Mouse (Mus musculus) hindbrain, embryonic 13.5 days (tissue): ENCODE data around the gene Onecut1. TPM values are rescaled to one million over a fixed set of nuclear protein-coding genes. Genes with fewer than 3 reads are reported as not detected.
A peak's percentile ranks its signal among the peaks of the same experiment; 100 is the strongest.

Experiments used
- ATAC-seq: fragments of 200-750 bp; cut with Nextera tagmentation; 2 replicates; pipeline ENCODE4 v1.8.0; 2017; ENCODE audit warnings: moderate TSS enrichment; ENCODE audit not compliant: low FRiP score
- H3K27ac ChIP-seq: fragments of 300-500 bp; sonication (generic); 2 replicates; pipeline ENCODE4 v1.5.1; 2015; ENCODE audit warnings: inconsistent platforms, mild to moderate bottlenecking, moderate library complexity
- H3K27me3 ChIP-seq: fragments of 300-500 bp; sonication (generic); 2 replicates; pipeline ENCODE4 v1.6.1; 2015; ENCODE audit warnings: mild to moderate bottlenecking, inconsistent platforms
- H3K36me3 ChIP-seq: fragments of 300-500 bp; sonication (generic); 2 replicates; pipeline ENCODE4 v1.6.1; 2015; ENCODE audit warnings: mild to moderate bottlenecking, inconsistent platforms
- H3K4me1 ChIP-seq: fragments of 300-500 bp; sonication (generic); replicated peaks from 2 replicates; pipeline ENCODE4 v1.6.1; 2015; ENCODE audit warnings: inconsistent platforms
- H3K4me2 ChIP-seq: fragments of 300-500 bp; sonication (generic); 2 replicates; pipeline ENCODE4 v1.6.1; 2015; ENCODE audit warnings: inconsistent platforms, mild to moderate bottlenecking, moderate library complexity
- H3K4me3 ChIP-seq: fragments of 300-500 bp; sonication (generic); 2 replicates; pipeline ENCODE4 v1.5.1; 2015; ENCODE audit warnings: mild to moderate bottlenecking, inconsistent platforms
- H3K9ac ChIP-seq: fragments of 300-500 bp; sonication (generic); 2 replicates; pipeline ENCODE4 v1.6.1; 2015; ENCODE audit warnings: mild to moderate bottlenecking, inconsistent platforms
- H3K9me3 ChIP-seq: fragments of 300-500 bp; sonication (generic); 2 replicates; pipeline ENCODE4 v1.6.1; 2016; ENCODE audit warnings: inconsistent platforms
- WGBS: fragments of 180-500 bp; shearing (Covaris S2); methylation state at CpG from one replicate; pipeline ENCODE4 v1.1.7; 2015; 5-methylcytosine and 5-hydroxymethylcytosine counted together
- polyA plus RNA-seq: library from polyadenylated mRNA; unstranded; fragments of >200 nt; fragmentation: Nextera tagmentation; extraction: Ambion mirVana; gene quantifications from 2 replicates; pipeline ENCODE4 v1.2.1, GENCODE M21; 2015

Gene Onecut1
- 5.5 and 7.8 TPM in 2 replicates for polyA plus RNA-seq

DNA sequence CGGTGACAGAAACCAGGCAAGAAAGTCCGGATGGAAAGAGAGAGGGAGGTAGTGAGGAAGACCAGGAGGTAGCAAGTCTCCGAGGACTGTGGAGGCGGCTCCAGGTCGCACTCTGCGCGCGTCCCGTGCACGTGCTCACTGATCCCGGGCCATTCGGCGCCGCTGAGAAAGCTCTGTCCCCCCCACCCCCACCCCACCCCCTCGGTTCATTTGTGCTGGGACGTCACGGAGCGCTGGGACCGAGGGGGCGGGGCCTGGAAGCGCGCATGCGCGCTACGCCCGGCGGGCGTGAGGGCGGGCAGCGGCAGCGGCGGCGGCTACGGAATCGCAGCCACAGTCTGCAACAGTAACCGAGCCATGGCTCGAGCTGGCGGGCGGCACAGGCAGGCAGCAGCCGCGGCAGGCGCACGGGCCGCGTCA lies at the start of gene Onecut1:
Gene Onecut1, plus strand, starts transcription at position 361 of the 420 bp plus-strand sequence.
- peak within 1 kb of the TSS; percentile 82 for H3K27ac ChIP-seq
- no peaks in the 10 kb centered on the region for H3K9me3 ChIP-seq
- peak within 1 kb of the TSS; percentile 87 for H3K4me2 ChIP-seq
- peak within 1 kb of the TSS; percentile 54 for H3K4me3 ChIP-seq
- H3K9ac ChIP-seq = peak within 1 kb of the TSS; percentile 81
- no peaks in the 10 kb centered on the region for H3K36me3 ChIP-seq
- under 1% methylated on average over 29 of the region's 45 CpGs for WGBS
- peak; percentile 72 for ATAC-seq
- H3K4me1 ChIP-seq = peaks cover 42% of the 10 kb centered on the region
- H3K27me3 ChIP-seq = peaks cover 98% of the 10 kb centered on the region

DNA sequence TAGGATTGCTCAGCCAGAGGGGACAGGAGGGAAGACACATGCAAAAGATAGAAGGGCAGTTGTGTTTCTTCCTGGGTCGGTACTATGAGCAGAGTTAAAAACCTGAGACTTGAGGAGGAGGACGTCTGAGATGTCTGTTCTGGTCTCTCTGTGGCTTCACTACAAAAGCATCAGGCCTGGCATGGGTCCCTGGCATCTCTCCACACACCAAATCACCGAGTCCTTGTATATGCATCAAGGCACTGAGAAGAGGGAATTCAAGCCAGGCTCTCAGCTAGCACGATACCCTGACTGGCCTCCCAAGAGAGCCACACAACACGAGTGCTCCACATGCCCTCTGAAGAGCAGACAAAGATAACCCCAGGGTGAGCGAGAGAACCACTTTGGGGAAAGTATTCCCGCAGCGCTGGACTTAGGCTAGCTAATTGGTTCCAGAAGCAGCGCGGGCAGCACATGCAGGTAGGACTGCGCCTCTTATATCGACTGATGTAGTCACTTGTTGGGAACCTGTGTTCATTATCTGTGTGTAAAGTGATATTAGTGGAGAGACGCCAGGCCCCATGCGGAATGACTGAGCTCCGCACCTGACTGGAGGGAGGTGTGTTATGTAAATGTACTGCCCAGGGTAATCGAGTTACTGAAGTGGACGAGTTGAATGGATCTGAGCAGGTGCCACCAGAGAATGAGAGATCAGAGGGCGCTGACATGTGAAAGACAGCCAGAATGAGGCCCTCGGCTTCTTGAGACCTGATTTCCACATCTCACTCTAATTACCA lies 41.8 kb upstream of the Onecut1 start:
- Histone ChIP-seq H3K4me2 (no peak overlapping the region), H3K4me1 (peaks cover 5% of the 10 kb centered on the region; the same call in 1 of the 2 replicates), H3K36me3 (no peaks in the 10 kb centered on the region), H3K27me3 (0 out of 2 replicates have a peak, but pooled peaks cover 2% of the 10 kb centered on the region), H3K4me3 (no peak overlapping the region), H3K9me3 (no peaks in the 10 kb centered on the region), H3K9ac (no peak overlapping the region), H3K27ac (no peak overlapping the region)
- 55% methylated on average over 19 of the region's 19 CpGs for WGBS
- ATAC-seq = 0 out of 2 replicates have a peak, but pooled peaks have one; percentile 46

GRCm38 (mm10) chr9:74825102-74825501 lies 36.6 kb upstream of the Onecut1 start:
- Histone ChIP-seq H3K36me3 (no peaks in the 10 kb centered on the region), H3K4me1 (no peaks in the 10 kb centered on the region), H3K27ac (no peak overlapping the region), H3K9me3 (no peaks in the 10 kb centered on the region), H3K4me2 (no peak overlapping the region), H3K27me3 (0 out of 2 replicates have a peak, but pooled peaks cover 2% of the 10 kb centered on the region), H3K4me3 (no peak overlapping the region), H3K9ac (no peak overlapping the region)
- no peak for ATAC-seq
- 93% methylated on average over 2 of the region's 2 CpGs for WGBS

DNA sequence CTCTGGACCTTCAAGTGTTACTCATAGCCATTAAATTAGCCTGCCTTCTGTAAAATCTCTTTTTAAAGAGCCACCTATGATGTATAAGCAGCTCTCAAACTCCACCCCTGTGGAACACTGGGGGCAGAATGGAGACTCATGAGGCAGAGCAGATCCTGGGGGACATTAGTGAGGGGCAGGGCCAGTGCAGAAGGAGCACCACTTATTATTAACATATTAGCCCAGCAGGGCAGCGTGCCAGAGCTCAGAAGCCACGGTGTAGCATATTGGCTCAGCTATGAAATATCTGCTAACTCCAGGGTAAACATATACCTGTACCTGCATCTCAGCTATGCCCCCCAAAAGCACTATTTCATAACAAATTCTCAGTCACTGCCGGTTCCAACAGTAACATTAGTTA lies 32.5 kb upstream of the Onecut1 start:
- Histone ChIP-seq H3K36me3 (no peaks in the 10 kb centered on the region), H3K4me1 (no peaks in the 10 kb centered on the region), H3K9ac (no peak overlapping the region), H3K9me3 (no peaks in the 10 kb centered on the region), H3K27me3 (no peaks in the 10 kb centered on the region), H3K4me3 (no peak overlapping the region), H3K4me2 (no peak overlapping the region), H3K27ac (no peak overlapping the region)
- 69% methylated on average over 3 of the region's 3 CpGs for WGBS
- no peak for ATAC-seq

DNA sequence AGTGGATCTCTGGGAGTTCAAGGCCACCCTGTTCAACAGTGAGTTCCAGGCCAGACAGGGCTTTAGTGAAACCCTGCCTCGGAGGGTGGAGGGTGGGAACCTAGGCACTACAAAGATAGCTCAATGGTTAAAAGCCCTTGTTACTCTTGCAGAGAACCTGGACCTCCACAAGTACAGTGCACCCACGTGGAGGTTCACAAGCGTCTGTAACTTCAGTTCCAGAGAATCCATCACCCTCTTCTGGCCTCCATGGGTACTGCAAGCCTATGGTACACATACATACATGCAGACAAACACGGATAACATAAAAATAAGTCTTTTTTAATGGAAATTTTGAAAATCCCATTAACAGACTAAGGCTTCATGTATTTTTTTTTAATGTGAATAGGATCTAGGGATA lies 18.8 kb upstream of the Onecut1 start:
- H3K36me3 ChIP-seq = no peaks in the 10 kb centered on the region
- no peak overlapping the region for H3K9ac ChIP-seq
- no peak overlapping the region for H3K4me2 ChIP-seq
- peaks cover 8% of the 10 kb centered on the region for H3K4me1 ChIP-seq
- H3K9me3 ChIP-seq = peaks cover 8% of the 10 kb centered on the region; the same call in 1 of the 2 replicates
- H3K4me3 ChIP-seq = no peak overlapping the region
- H3K27ac ChIP-seq = no peak overlapping the region
- ATAC-seq = no peak
- WGBS = 91% methylated on average over 4 of the region's 4 CpGs
- peaks cover 37% of the 10 kb centered on the region for H3K27me3 ChIP-seq

GRCm38 (mm10) chr9:74846867-74847830 lies 14.6 kb upstream of the Onecut1 start:
- no peak overlapping the region for H3K4me3 ChIP-seq
- no peak overlapping the region for H3K9ac ChIP-seq
- H3K4me2 ChIP-seq = peak overlapping the region; percentile 6; the same call in 1 of the 2 replicates
- H3K4me1 ChIP-seq = peaks cover 20% of the 10 kb centered on the region
- no peaks in the 10 kb centered on the region for H3K36me3 ChIP-seq
- no peak overlapping the region for H3K27ac ChIP-seq
- 0 out of 2 replicates have a peak, but pooled peaks have one; percentile 19 for ATAC-seq
- H3K9me3 ChIP-seq = peaks cover 8% of the 10 kb centered on the region; the same call in 1 of the 2 replicates
- H3K27me3 ChIP-seq = peaks cover 74% of the 10 kb centered on the region
- WGBS = 2% methylated on average over 33 of the region's 33 CpGs

DNA sequence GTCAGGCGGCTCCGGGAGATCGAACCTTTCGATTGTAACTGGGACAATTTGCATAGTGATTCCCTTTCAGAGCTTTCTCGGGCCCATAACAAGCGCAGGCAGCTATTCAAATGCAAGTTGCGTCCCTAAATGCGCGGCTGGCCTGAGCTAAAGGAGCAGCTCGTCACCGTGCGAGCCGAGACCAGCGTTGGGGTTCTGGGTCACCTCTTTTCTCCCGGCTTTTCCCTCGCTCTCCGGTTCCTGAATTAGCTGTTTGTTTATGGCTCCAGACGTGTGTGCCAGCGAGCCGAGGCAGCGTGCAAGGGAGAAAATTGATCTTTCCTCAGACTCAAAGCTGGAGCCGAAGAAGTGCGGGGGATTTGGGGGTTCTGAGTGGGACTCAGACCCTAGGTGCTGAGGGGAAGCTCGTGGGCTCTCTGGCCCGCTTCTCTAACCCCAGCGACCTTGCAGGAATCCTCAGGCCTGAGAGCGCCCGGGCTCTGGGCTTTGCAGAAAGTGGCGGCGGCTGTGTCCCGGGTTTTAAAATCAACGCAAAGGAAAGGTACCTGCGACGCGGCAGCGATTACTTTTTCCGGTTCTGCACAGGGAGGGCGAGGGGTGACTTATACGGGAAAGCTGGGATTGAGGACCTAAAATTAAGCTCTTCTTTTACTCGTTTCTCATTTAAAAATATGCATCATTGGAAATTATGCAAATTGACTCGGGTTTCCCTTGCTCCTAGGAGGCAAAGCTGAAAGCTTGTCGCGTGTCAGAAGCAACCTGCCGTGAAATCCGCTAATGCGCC lies 13.1 kb upstream of the Onecut1 start:
- ATAC-seq = no peak
- WGBS = under 1% methylated on average over 46 of the region's 46 CpGs

GRCm38 (mm10) chr9:74849195-74849978 lies 12.3 kb upstream of the Onecut1 start:
- Histone ChIP-seq H3K9me3 (no peaks in the 10 kb centered on the region), H3K4me2 (peak overlapping the region; percentile 67), H3K27me3 (peaks cover 87% of the 10 kb centered on the region), H3K36me3 (no peaks in the 10 kb centered on the region), H3K4me3 (peak overlapping the region; percentile 41), H3K4me1 (peaks cover 28% of the 10 kb centered on the region), H3K9ac (peak overlapping the region; percentile 63), H3K27ac (peak overlapping the region; percentile 82)
- under 1% methylated on average over 60 of the region's 63 CpGs for WGBS
- peak; percentile 54 for ATAC-seq

More for the DNA sequence above, 13.1 kb upstream of the Onecut1 start:
- H3K9me3 ChIP-seq = no peaks in the 10 kb centered on the region
- H3K27me3 ChIP-seq = peaks cover 85% of the 10 kb centered on the region
- peak overlapping the region; percentile 82 for H3K27ac ChIP-seq
- H3K9ac ChIP-seq = peak overlapping the region; percentile 63
- no peaks in the 10 kb centered on the region for H3K36me3 ChIP-seq
- peak overlapping the region; percentile 67 for H3K4me2 ChIP-seq
- H3K4me1 ChIP-seq = peaks cover 20% of the 10 kb centered on the region
- H3K4me3 ChIP-seq = peak overlapping the region; percentile 41

GRCm38 (mm10) chr9:74849979-74850780 lies 11.5 kb upstream of the Onecut1 start:
- WGBS = 5% methylated on average over 12 of the region's 12 CpGs

DNA sequence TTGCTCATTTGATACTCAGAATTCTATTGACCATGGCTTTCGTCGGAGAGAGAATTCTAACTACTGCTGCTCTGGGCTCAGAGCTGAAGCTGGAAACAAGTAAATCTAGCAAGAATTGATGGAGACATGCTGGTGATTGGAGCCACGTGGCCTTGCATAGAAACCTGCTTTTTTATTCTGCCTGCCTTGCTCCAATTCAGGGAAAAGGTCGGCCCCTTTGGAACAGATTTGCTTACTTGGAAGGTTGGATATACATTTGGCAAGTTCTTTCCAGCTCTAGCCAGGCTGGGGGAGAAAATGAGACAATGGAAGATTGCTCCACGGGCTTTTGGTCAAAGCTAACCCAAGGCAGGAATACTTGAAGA lies 11.0 kb upstream of the Onecut1 start:
- Histone ChIP-seq H3K27ac (no peak overlapping the region), H3K36me3 (no peaks in the 10 kb centered on the region), H3K4me2 (peak overlapping the region; percentile 67), H3K9ac (0 out of 2 replicates have a peak overlapping the region, but pooled peaks have one; percentile 14), H3K9me3 (no peaks in the 10 kb centered on the region), H3K4me3 (peak overlapping the region; percentile 8; the same call in 1 of the 2 replicates), H3K27me3 (peaks cover 94% of the 10 kb centered on the region), H3K4me1 (peaks cover 29% of the 10 kb centered on the region)
- 7% methylated on average over 5 of the region's 5 CpGs for WGBS
- ATAC-seq = no peak

More at GRCm38 (mm10) chr9:74849979-74850780, 11.5 kb upstream of the Onecut1 start:
- H3K9me3 ChIP-seq = no peaks in the 10 kb centered on the region
- peak overlapping the region; percentile 67 for H3K4me2 ChIP-seq
- H3K27ac ChIP-seq = peak overlapping the region; percentile 82; the same call in 1 of the 2 replicates
- H3K9ac ChIP-seq = 0 out of 2 replicates have a peak overlapping the region, but pooled peaks have one; percentile 15
- peaks cover 29% of the 10 kb centered on the region for H3K4me1 ChIP-seq
- no peak for ATAC-seq
- no peaks in the 10 kb centered on the region for H3K36me3 ChIP-seq
- H3K27me3 ChIP-seq = peaks cover 91% of the 10 kb centered on the region
- peak overlapping the region; percentile 41 for H3K4me3 ChIP-seq
